Mouse (Mus musculus) forebrain, embryonic 16.5 days (tissue): ENCODE measurements around the gene Kank3. TPM values are rescaled to one million over a fixed set of nuclear protein-coding genes. Genes with fewer than 3 reads are reported as not detected.

Source experiments
- ATAC-seq: fragments of 200-750 bp; cut with Nextera tagmentation; 2 replicates; pipeline ENCODE4 v1.8.0; 2017; ENCODE audit warnings: mild to moderate bottlenecking, moderate library complexity
- H3K27ac ChIP-seq: fragments of 300-500 bp; sonication (generic); 2 replicates; pipeline ENCODE4 v1.5.1; 2014; ENCODE audit warnings: low read length, control low read depth
- H3K27me3 ChIP-seq: fragments of 300-500 bp; sonication (generic); replicated peaks from 2 replicates; pipeline ENCODE4 v1.6.1; 2014; ENCODE audit warnings: low read length; ENCODE audit not compliant: control insufficient read depth, insufficient read depth
- H3K36me3 ChIP-seq: fragments of 300-500 bp; sonication (generic); 2 replicates; pipeline ENCODE4 v1.6.1; 2014; ENCODE audit not compliant: control insufficient read depth, insufficient read depth
- H3K4me1 ChIP-seq: fragments of 300-500 bp; sonication (generic); replicated peaks from 2 replicates; pipeline ENCODE4 v1.6.1; 2014; ENCODE audit warnings: low read length; ENCODE audit not compliant: control insufficient read depth, insufficient read depth
- H3K4me2 ChIP-seq: fragments of 300-500 bp; sonication (generic); 2 replicates; pipeline ENCODE4 v1.6.1; 2014; ENCODE audit warnings: mild to moderate bottlenecking, low read length, control low read depth
- H3K4me3 ChIP-seq: fragments of 300-500 bp; sonication (generic); replicated peaks from 2 replicates; pipeline ENCODE4 v1.5.1; 2014; ENCODE audit warnings: mild to moderate bottlenecking, low read length, control low read depth
- H3K9ac ChIP-seq: fragments of 300-500 bp; sonication (generic); replicated peaks from 2 replicates; pipeline ENCODE4 v1.6.1; 2014; ENCODE audit warnings: low read depth, low read length, control low read depth
- H3K9me3 ChIP-seq: fragments of 300-500 bp; sonication (generic); 2 replicates; pipeline ENCODE4 v1.6.1; 2016; ENCODE audit warnings: low read length; ENCODE audit not compliant: control insufficient read depth
- WGBS: fragments of 180-500 bp; shearing (Covaris S2); extraction: QIAGEN DNeasy Blood & Tissue Kit; methylation state at CpG from one replicate; pipeline ENCODE4 v1.1.7; 2014; 5-methylcytosine and 5-hydroxymethylcytosine counted together
- polyA plus RNA-seq: library from polyadenylated mRNA; unstranded; fragments of >200 nt; fragmentation: Nextera tagmentation; extraction: Ambion mirVana; gene quantifications from 2 replicates; pipeline ENCODE4 v1.2.1, GENCODE M21; 2015

Kank3 gene
- polyA plus RNA-seq, 1 experiment from 2014 or later, result 45.4 TPM

GRCm38 (mm10) chr17:33826850-33827249 is 16.5 kb downstream of the Kank3 start:
- H3K9ac ChIP-seq, result no peak overlapping the region
- H3K27me3 ChIP-seq, result no peaks in the 10 kb centered on the region
- ATAC-seq, result no peak
- peaks cover 14% of the 10 kb centered on the region for H3K36me3 ChIP-seq
- no peak overlapping the region for H3K27ac ChIP-seq
- 0% methylated on average over 3 of the region's 3 CpGs for WGBS
- H3K4me1 ChIP-seq, result peaks cover 26% of the 10 kb centered on the region
- no peaks in the 10 kb centered on the region for H3K9me3 ChIP-seq
- H3K4me2 ChIP-seq, result no peak overlapping the region
- H3K4me3 ChIP-seq, result no peak overlapping the region

- Histone ChIP-seq H3K4me3 (no peak overlapping the region), H3K27me3 (no peaks in the 10 kb centered on the region), H3K4me1 (peaks cover 9% of the 10 kb centered on the region), H3K27ac (no peak overlapping the region), H3K36me3 (peaks cover 18% of the 10 kb centered on the region), H3K9ac (no peak overlapping the region), H3K4me2 (no peak overlapping the region), H3K9me3 (no peaks in the 10 kb centered on the region)
- ATAC-seq, result no peak
- WGBS, result 35% methylated on average over 2 of the region's 2 CpGs
These were observed 18.6 kb downstream of the Kank3 start for GRCm38 (mm10) chr17:33828892-33829291.

- H3K9me3 ChIP-seq, result no peaks in the 10 kb centered on the region
- 89% methylated on average over 10 of the region's 10 CpGs for WGBS
- no peak overlapping the region for H3K27ac ChIP-seq
- H3K4me2 ChIP-seq, result no peak overlapping the region
- H3K27me3 ChIP-seq, result no peaks in the 10 kb centered on the region
- H3K4me1 ChIP-seq, result peaks cover 9% of the 10 kb centered on the region
- no peak overlapping the region for H3K4me3 ChIP-seq
- H3K36me3 ChIP-seq, result peaks cover 23% of the 10 kb centered on the region
- no peak for ATAC-seq
- H3K9ac ChIP-seq, result no peak overlapping the region
These were observed 19.2 kb downstream of the Kank3 start for GRCm38 (mm10) chr17:33829561-33829960.

- peaks cover 12% of the 10 kb centered on the region for H3K4me1 ChIP-seq
- no peaks in the 10 kb centered on the region for H3K27me3 ChIP-seq
- peak within 1 kb of the TSS; percentile 71 for H3K4me2 ChIP-seq
- peaks cover 4% of the 10 kb centered on the region; the same call in 1 of the 2 replicates for H3K36me3 ChIP-seq
- peak within 1 kb of the TSS; percentile 94 for H3K4me3 ChIP-seq
- H3K9ac ChIP-seq, result peak within 1 kb of the TSS; percentile 80
- under 1% methylated on average over 45 of the region's 45 CpGs for WGBS
- peak within 1 kb of the TSS; percentile 74 for H3K27ac ChIP-seq
- no peaks in the 10 kb centered on the region for H3K9me3 ChIP-seq
- ATAC-seq, result peak; percentile 97
These were observed 32.9 kb downstream of the Kank3 start, which contains the start of gene Cd320 for GRCm38 (mm10) chr17:33842966-33843795. Gene Cd320 (plus strand): TSS chr17:33843091.

GRCm38 (mm10) chr17:33844196-33844595 is 33.9 kb downstream of the Kank3 start:
- H3K4me3 ChIP-seq, result no peak overlapping the region; the same call in 1 of the 2 replicates
- H3K27me3 ChIP-seq, result no peaks in the 10 kb centered on the region
- 69% methylated on average over 1 of the region's 1 CpGs for WGBS
- H3K27ac ChIP-seq, result no peak overlapping the region
- no peak overlapping the region for H3K9ac ChIP-seq
- H3K4me2 ChIP-seq, result peak overlapping the region; percentile 71
- ATAC-seq, result no peak
- H3K36me3 ChIP-seq, result peaks cover 5% of the 10 kb centered on the region
- H3K4me1 ChIP-seq, result peaks cover 12% of the 10 kb centered on the region
- no peaks in the 10 kb centered on the region for H3K9me3 ChIP-seq

GRCm38 (mm10) chr17:33848139-33848538 is 37.8 kb downstream of the Kank3 start:
- H3K9ac ChIP-seq, result no peak overlapping the region
- H3K27me3 ChIP-seq, result no peaks in the 10 kb centered on the region
- H3K27ac ChIP-seq, result no peak overlapping the region
- no peaks in the 10 kb centered on the region for H3K9me3 ChIP-seq
- WGBS, result 94% methylated on average over 8 of the region's 8 CpGs
- no peak overlapping the region for H3K4me2 ChIP-seq
- peaks cover 12% of the 10 kb centered on the region for H3K4me1 ChIP-seq
- no peak overlapping the region for H3K4me3 ChIP-seq
- ATAC-seq, result no peak
- peaks cover 5% of the 10 kb centered on the region for H3K36me3 ChIP-seq

- no peaks in the 10 kb centered on the region for H3K27me3 ChIP-seq
- H3K36me3 ChIP-seq, result peaks cover 5% of the 10 kb centered on the region
- no peaks in the 10 kb centered on the region for H3K4me1 ChIP-seq
- no peak overlapping the region for H3K4me2 ChIP-seq
- no peak overlapping the region for H3K4me3 ChIP-seq
- ATAC-seq, result no peak
- H3K27ac ChIP-seq, result no peak overlapping the region
- no peaks in the 10 kb centered on the region for H3K9me3 ChIP-seq
- no peak overlapping the region for H3K9ac ChIP-seq
- WGBS, result 79% methylated on average over 1 of the region's 1 CpGs
These were observed 41.0 kb downstream of the Kank3 start for GRCm38 (mm10) chr17:33851331-33851730.

GRCm38 (mm10) chr17:33857816-33858215 is 47.5 kb downstream of the Kank3 start:
- H3K4me3 ChIP-seq, result no peak overlapping the region
- H3K27ac ChIP-seq, result no peak overlapping the region
- 0 out of 2 replicates have a peak, but pooled peaks cover 2% of the 10 kb centered on the region for H3K9me3 ChIP-seq
- no peak for ATAC-seq
- H3K4me2 ChIP-seq, result no peak overlapping the region
- no peak overlapping the region for H3K9ac ChIP-seq
- no peaks in the 10 kb centered on the region for H3K4me1 ChIP-seq
- no peaks in the 10 kb centered on the region for H3K27me3 ChIP-seq
- 74% methylated on average over 4 of the region's 4 CpGs for WGBS
- no peaks in the 10 kb centered on the region for H3K36me3 ChIP-seq

- WGBS, result 43% methylated on average over 9 of the region's 9 CpGs
- H3K9ac ChIP-seq, result no peak overlapping the region
These were observed 55.2 kb downstream of the Kank3 start for GRCm38 (mm10) chr17:33865330-33866030.

More at GRCm38 (mm10) chr17:33865330-33866030, 55.2 kb downstream of the Kank3 start:
- no peaks in the 10 kb centered on the region for H3K27me3 ChIP-seq
- H3K27ac ChIP-seq, result no peak overlapping the region
- no peaks in the 10 kb centered on the region for H3K9me3 ChIP-seq
- no peak overlapping the region for H3K4me2 ChIP-seq
- no peak overlapping the region for H3K4me3 ChIP-seq
- no peaks in the 10 kb centered on the region for H3K4me1 ChIP-seq
- no peak for ATAC-seq
- no peaks in the 10 kb centered on the region for H3K36me3 ChIP-seq
